Mouse (Mus musculus): ENCODE results near the gene Zan. TPM values are rescaled to one million over a fixed set of nuclear protein-coding genes. Genes with fewer than 3 reads are reported as not detected.

Gene Zan
- polyA plus RNA-seq, 1 experiment, result 0.83 TPM

DNA sequence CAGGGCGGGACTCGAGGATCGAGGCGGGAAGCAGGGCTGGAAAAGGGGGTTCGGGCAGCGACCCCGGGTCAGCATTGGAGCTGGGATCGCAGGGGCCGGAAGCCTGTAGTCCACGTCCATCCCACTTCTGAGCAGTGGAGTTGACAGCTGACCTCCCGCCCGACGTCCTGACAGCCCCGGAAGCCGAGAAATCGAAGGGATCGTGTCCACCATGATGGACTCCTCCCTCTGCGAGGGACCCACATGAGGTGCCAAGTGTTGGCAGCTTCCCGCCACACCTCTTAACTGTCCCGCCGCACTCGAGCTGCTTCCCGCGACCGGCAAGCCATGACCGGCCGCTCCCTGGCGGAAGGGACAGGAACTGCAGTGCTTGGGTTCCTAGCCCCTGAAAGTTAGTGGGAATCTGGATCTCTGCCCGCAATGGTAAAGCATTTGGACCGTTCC lies 25.8 kb upstream of the Zan start:
- Histone ChIP-seq H3K4me3 (replicated peaks; ENCODE audit: extremely low read depth, low read depth, low read length) (peak overlapping the region; percentile 95), H3K4me1 (ENCODE audit: control insufficient read depth, insufficient read depth, low read length) (no peaks in the 10 kb centered on the region)
- no peak for DNase-seq
- under 1% methylated on average over 30 of the region's 30 CpGs for WGBS
- TF ChIP-seq CTCF (IDR thresholded peaks at IDR 0.05; ENCODE audit: insufficient read depth, low read length) (peak; percentile 70), POLR2A (IDR thresholded peaks at IDR 0.05; ENCODE audit: borderline replicate concordance, extremely low read depth, low read depth, low read length) (peak; percentile 57; the same call in 1 of the 2 replicates)

GRCm38 (mm10) chr5:137501709-137502666 lies 25.1 kb upstream of the Zan start, which contains the start of gene Pop7:
Gene Pop7 (minus strand): TSS chr5:137502518.
- Histone ChIP-seq H3K4me3 (replicated peaks; ENCODE audit: extremely low read depth, low read depth, low read length) (peak within 1 kb of the TSS; percentile 98), H3K4me1 (ENCODE audit: control insufficient read depth, insufficient read depth, low read length) (no peaks in the 10 kb centered on the region)
- WGBS, result 1% methylated on average over 64 of the region's 64 CpGs
- TF ChIP-seq CTCF (IDR thresholded peaks at IDR 0.05; ENCODE audit: insufficient read depth, low read length) (peak; percentile 79), POLR2A (IDR thresholded peaks at IDR 0.05; ENCODE audit: borderline replicate concordance, extremely low read depth, low read depth, low read length) (peak; percentile 84; the same call in 1 of the 2 replicates)
- peak; percentile 100 for DNase-seq

DNA sequence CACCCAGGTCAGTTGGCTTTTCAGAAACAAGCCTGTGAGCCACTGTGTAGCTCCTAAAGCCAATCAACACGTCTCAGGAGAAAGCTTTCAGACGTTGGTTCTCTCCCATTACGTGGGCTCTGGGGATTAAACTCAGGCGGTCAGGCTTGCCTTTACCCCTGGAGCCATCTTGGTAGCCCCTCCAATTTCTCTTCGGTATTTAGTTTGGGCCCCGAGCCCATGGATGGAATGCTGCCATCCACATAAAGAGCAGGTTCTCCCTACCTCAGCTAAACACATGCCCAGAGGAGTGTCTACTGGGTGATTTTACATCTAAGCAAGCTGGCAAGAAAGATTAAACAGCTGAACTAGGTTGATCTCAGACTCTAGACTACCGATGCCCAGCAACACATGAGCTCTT lies 23.3 kb upstream of the Zan start:
- 88% methylated on average over 7 of the region's 7 CpGs for WGBS
- no peak for DNase-seq
- TF ChIP-seq CTCF (IDR thresholded peaks at IDR 0.05; ENCODE audit: insufficient read depth, low read length) (no peak), POLR2A (IDR thresholded peaks at IDR 0.05; ENCODE audit: borderline replicate concordance, extremely low read depth, low read depth, low read length) (no peak)
- H3K4me1 ChIP-seq (ENCODE audit: control insufficient read depth, insufficient read depth, low read length), result no peaks in the 10 kb centered on the region
- no peak overlapping the region for H3K4me3 ChIP-seq (replicated peaks; ENCODE audit: extremely low read depth, low read depth, low read length)

- Histone ChIP-seq H3K4me3 (replicated peaks; ENCODE audit: extremely low read depth, low read depth, low read length) (no peak overlapping the region), H3K4me1 (ENCODE audit: control insufficient read depth, insufficient read depth, low read length) (no peaks in the 10 kb centered on the region)
- no peak for DNase-seq
- 50% methylated on average over 13 of the region's 13 CpGs for WGBS
- TF ChIP-seq POLR2A (IDR thresholded peaks at IDR 0.05; ENCODE audit: borderline replicate concordance, extremely low read depth, low read depth, low read length) (no peak), CTCF (IDR thresholded peaks at IDR 0.05; ENCODE audit: insufficient read depth, low read length) (no peak)
These were observed 17.0 kb upstream of the Zan start for GRCm38 (mm10) chr5:137493831-137494230.

GRCm38 (mm10) chr5:137491559-137491958 lies 14.7 kb upstream of the Zan start:
- Histone ChIP-seq H3K4me1 (ENCODE audit: control insufficient read depth, insufficient read depth, low read length) (no peaks in the 10 kb centered on the region), H3K4me3 (replicated peaks; ENCODE audit: extremely low read depth, low read depth, low read length) (no peak overlapping the region)
- 46% methylated on average over 4 of the region's 4 CpGs for WGBS
- TF ChIP-seq CTCF (IDR thresholded peaks at IDR 0.05; ENCODE audit: insufficient read depth, low read length), result no peak
- no peak for TF ChIP-seq POLR2A (IDR thresholded peaks at IDR 0.05; ENCODE audit: borderline replicate concordance, extremely low read depth, low read depth, low read length)
- DNase-seq, result no peak

DNA sequence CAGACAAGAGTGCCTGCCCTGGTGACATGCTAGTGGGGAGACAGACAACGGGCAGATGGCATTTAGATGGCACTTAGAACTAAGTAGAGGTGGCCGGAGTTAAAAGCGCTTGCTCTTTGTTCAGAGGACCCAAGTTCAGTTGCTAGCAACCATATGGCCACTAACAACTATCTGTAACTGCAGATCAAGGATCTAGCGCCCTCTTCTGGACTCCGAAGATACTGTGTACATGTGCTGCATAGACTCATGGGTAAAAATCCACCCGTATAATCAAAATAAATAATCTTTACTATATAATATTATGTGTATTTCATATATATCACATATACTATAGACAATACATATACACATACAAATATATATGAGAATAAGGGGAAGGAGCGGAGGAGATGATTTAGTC lies 10.8 kb upstream of the Zan start:
- no peak overlapping the region for H3K4me3 ChIP-seq (replicated peaks; ENCODE audit: extremely low read depth, low read depth, low read length)
- WGBS, result 87% methylated on average over 7 of the region's 7 CpGs
- no peaks in the 10 kb centered on the region for H3K4me1 ChIP-seq (ENCODE audit: control insufficient read depth, insufficient read depth, low read length)
- DNase-seq, result no peak
- TF ChIP-seq POLR2A (IDR thresholded peaks at IDR 0.05; ENCODE audit: borderline replicate concordance, extremely low read depth, low read depth, low read length), result no peak
- no peak for TF ChIP-seq CTCF (IDR thresholded peaks at IDR 0.05; ENCODE audit: insufficient read depth, low read length)

DNA sequence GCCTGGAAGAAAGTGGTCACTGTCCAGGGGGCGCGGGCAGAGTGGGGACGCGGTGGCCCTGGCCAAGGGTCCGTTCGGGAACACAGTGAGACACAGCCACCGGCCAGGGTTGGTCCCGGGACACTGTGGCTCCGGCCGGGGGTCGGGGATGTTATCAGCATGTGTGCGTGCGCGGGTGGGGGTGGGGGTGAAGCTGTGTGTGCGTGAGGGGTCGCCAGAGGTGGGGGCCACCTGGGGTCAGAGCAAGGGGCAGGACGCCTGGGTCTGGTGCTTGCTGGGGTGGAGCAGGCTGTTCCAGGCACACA lies 8.9 kb upstream of the Zan start:
- TF ChIP-seq CTCF (IDR thresholded peaks at IDR 0.05; ENCODE audit: insufficient read depth, low read length) (no peak), POLR2A (IDR thresholded peaks at IDR 0.05; ENCODE audit: borderline replicate concordance, extremely low read depth, low read depth, low read length) (no peak)
- no peaks in the 10 kb centered on the region for H3K4me1 ChIP-seq (ENCODE audit: control insufficient read depth, insufficient read depth, low read length)
- WGBS, result 7% methylated on average over 17 of the region's 17 CpGs

DNA sequence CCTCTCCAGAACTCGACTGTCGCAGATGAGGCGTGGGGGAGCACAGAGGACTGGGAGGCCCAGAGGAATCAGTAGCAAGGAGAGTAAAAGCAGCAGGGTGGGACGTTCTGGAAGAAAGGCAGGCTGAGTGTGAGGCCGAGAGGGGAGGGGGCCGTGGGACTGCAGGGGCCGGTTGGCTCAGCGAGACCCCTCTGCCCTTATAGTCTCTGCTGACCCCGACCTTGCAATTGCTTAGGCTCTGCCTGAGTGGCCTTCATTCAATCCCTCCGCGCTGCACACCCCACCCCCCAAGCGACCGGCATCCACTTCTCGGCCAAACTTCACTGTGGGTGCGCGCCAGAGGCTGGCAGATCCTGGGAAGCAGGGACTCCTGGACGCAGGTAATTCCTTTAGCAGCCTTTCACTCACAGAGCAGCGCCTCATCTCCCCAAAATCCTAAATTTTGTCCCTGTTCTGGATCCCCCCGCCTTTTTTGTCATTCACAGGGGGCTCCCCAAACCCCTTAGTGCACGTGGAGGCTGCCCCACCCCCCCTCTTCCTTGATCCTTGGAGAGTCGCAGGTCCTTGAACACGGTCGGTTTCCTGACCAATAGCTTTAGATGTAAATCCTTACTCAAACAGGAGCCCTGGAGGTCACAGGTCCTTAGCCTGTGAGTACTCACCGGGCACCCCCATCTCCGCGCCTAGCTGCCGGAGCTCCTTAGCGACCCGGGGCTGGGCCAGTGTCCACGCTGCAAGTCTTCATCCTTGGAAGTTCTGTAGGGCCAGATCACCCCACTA lies 8.4 kb upstream of the Zan start:
- WGBS, result 19% methylated on average over 30 of the region's 30 CpGs
- DNase-seq, result no peak
- no peak for TF ChIP-seq CTCF (IDR thresholded peaks at IDR 0.05; ENCODE audit: insufficient read depth, low read length)
- TF ChIP-seq POLR2A (IDR thresholded peaks at IDR 0.05; ENCODE audit: borderline replicate concordance, extremely low read depth, low read depth, low read length), result no peak
- H3K4me1 ChIP-seq (ENCODE audit: control insufficient read depth, insufficient read depth, low read length), result no peaks in the 10 kb centered on the region
- H3K4me3 ChIP-seq (replicated peaks; ENCODE audit: extremely low read depth, low read depth, low read length), result no peak overlapping the region

More for the DNA sequence above, 8.9 kb upstream of the Zan start:
- H3K4me3 ChIP-seq (replicated peaks; ENCODE audit: extremely low read depth, low read depth, low read length), result no peak overlapping the region
- DNase-seq, result no peak

- no peak overlapping the region for H3K4me3 ChIP-seq (replicated peaks; ENCODE audit: extremely low read depth, low read depth, low read length)
- WGBS, result 38% methylated on average over 8 of the region's 8 CpGs
- no peaks in the 10 kb centered on the region for H3K4me1 ChIP-seq (ENCODE audit: control insufficient read depth, insufficient read depth, low read length)
- DNase-seq, result no peak
- TF ChIP-seq POLR2A (IDR thresholded peaks at IDR 0.05; ENCODE audit: borderline replicate concordance, extremely low read depth, low read depth, low read length) (no peak), CTCF (IDR thresholded peaks at IDR 0.05; ENCODE audit: insufficient read depth, low read length) (no peak)
These were observed 5.0 kb upstream of the Zan start for GRCm38 (mm10) chr5:137481897-137482296.

All from lung, adult 2 months (tissue).